ENCODE assay signal across 31 mouse cellular contexts in genomic region chr10:100584178-100584577, GRCm38 (mm10). TPM values are rescaled to one million over a fixed set of nuclear protein-coding genes. Genes with fewer than 3 reads are reported as not detected.
"Had no signal": no experiment of that assay in that cellular context is flagged by ENCODE, and none has a peak within 500 bp of the region (broad histone marks: within the 10 kb centered on the region; RNA-seq: fewer than 3 reads in every experiment).

No protein-coding gene starts in this region.

- H3K36me3 ChIP-seq: lung, embryonic 15.5 days had no signal

- H3K4me3 ChIP-seq: layer of hippocampus, adult 2 months; limb, embryonic 10.5 days; limb, embryonic 13.5 days; lung, embryonic 15.5 days had no signal

- DNase-seq: kidney, postnatal 25 days; layer of hippocampus, adult 9-11 months; liver, postnatal 0 days; lung, postnatal 10 days; lung, postnatal 4 days; midbrain, embryonic 14.5 days; right cerebral cortex, adult 18-20 months; right cerebral cortex, postnatal 14 days; right cerebral cortex, postnatal 4 days; thymus, adult 2 months; thymus, postnatal 14 days; thymus, postnatal 4 days had no signal

- H3K9ac ChIP-seq: limb, embryonic 13.5 days; liver, embryonic 14.5 days; liver, postnatal 0 days; lung, embryonic 15.5 days had no signal

- H3K27me3 ChIP-seq: limb, embryonic 13.5 days; lung, embryonic 15.5 days had no signal

- H3K9me3 ChIP-seq: limb, embryonic 10.5 days; limb, embryonic 13.5 days; lung, embryonic 15.5 days had no signal

- H3K27ac ChIP-seq: kidney, postnatal 0 days; layer of hippocampus, adult 2 months; limb, embryonic 10.5 days; limb, embryonic 13.5 days; liver, embryonic 14.5 days; lung, embryonic 15.5 days; stomach, postnatal 0 days had no signal

- ATAC-seq: liver, postnatal 0 days had no signal

- H3K4me2 ChIP-seq: limb, embryonic 13.5 days; liver, embryonic 11.5 days; lung, embryonic 15.5 days; midbrain, embryonic 11.5 days had no signal

RNA-seq across cellular contexts. Expression of gene 1700017N19Rik, which starts 6.1 kb away (rescaled TPM):
- total RNA-seq: layer of hippocampus, adult 2 months; layer of hippocampus, postnatal 25 days; left cerebral cortex, adult 18-20 months; left cerebral cortex, postnatal 25 days; megakaryocyte progenitor cell, adult 5-6 weeks; megakaryocyte-erythroid progenitor cell, adult 5-6 weeks; midbrain, postnatal 0 days had no signal
- polyA plus RNA-seq: kidney, embryonic 14.5 days; kidney, postnatal 0 days; large intestine, adult 2 months; limb, embryonic 10.5 days; limb, embryonic 13.5 days; liver, embryonic 11.5 days; liver, embryonic 14.5 days; liver, postnatal 0 days; lung, embryonic 15.5 days; midbrain, embryonic 11.5 days; neural tube, embryonic 11.5 days; stomach, embryonic 14.5 days; stomach, postnatal 0 days; thymus, adult 2 months had no signal
